Mouse (Mus musculus) limb, embryonic 15.5 days (tissue): ENCODE measurements around the gene Dop1b. TPM values are rescaled to one million over a fixed set of nuclear protein-coding genes. Genes with fewer than 3 reads are reported as not detected.

Experiments used
- ATAC-seq: fragments of 200-750 bp; cut with Nextera tagmentation; 2 replicates; pipeline ENCODE4 v1.8.0; 2017; ENCODE audit warnings: low read depth, moderate TSS enrichment; ENCODE audit not compliant: insufficient number of reproducible peaks, low FRiP score, low TSS enrichment
- H3K27ac ChIP-seq: fragments of 300-500 bp; sonication (generic); 2 replicates; pipeline ENCODE4 v1.5.1; 2015; ENCODE audit warnings: moderate library complexity, mild to moderate bottlenecking, inconsistent platforms
- H3K27me3 ChIP-seq: fragments of 300-500 bp; sonication (generic); 2 replicates; pipeline ENCODE4 v1.6.1; 2015; ENCODE audit warnings: inconsistent platforms
- H3K36me3 ChIP-seq: fragments of 300-500 bp; sonication (generic); 2 replicates; pipeline ENCODE4 v1.6.1; 2015; ENCODE audit warnings: inconsistent platforms
- H3K4me1 ChIP-seq: fragments of 300-500 bp; sonication (generic); 2 replicates; pipeline ENCODE4 v1.6.1; 2015; ENCODE audit warnings: inconsistent platforms
- H3K4me2 ChIP-seq: fragments of 300-500 bp; sonication (generic); 2 replicates; pipeline ENCODE4 v1.6.1; 2015; ENCODE audit warnings: mild to moderate bottlenecking, inconsistent platforms
- H3K4me3 ChIP-seq: fragments of 300-500 bp; sonication (generic); 2 replicates; pipeline ENCODE4 v1.5.1; 2015; ENCODE audit warnings: mild to moderate bottlenecking, inconsistent platforms
- H3K9ac ChIP-seq: fragments of 300-500 bp; sonication (generic); 2 replicates; pipeline ENCODE4 v1.6.1; 2015; ENCODE audit warnings: inconsistent platforms
- H3K9me3 ChIP-seq: fragments of 300-500 bp; sonication (generic); 2 replicates; pipeline ENCODE4 v1.6.1; 2016; ENCODE audit warnings: inconsistent platforms
- WGBS: fragments of 180-500 bp; shearing (Covaris S2); methylation state at CpG from one replicate; pipeline ENCODE4 v1.1.7; 2015; 5-methylcytosine and 5-hydroxymethylcytosine counted together
- polyA plus RNA-seq: library from polyadenylated mRNA; unstranded; fragments of >200 nt; fragmentation: Nextera tagmentation; extraction: Ambion mirVana; gene quantifications from 2 replicates; pipeline ENCODE4 v1.2.1, GENCODE M21; 2015

Dop1b gene
- polyA plus RNA-seq, 1 experiment from 2014 or later, result 15.0 TPM

DNA sequence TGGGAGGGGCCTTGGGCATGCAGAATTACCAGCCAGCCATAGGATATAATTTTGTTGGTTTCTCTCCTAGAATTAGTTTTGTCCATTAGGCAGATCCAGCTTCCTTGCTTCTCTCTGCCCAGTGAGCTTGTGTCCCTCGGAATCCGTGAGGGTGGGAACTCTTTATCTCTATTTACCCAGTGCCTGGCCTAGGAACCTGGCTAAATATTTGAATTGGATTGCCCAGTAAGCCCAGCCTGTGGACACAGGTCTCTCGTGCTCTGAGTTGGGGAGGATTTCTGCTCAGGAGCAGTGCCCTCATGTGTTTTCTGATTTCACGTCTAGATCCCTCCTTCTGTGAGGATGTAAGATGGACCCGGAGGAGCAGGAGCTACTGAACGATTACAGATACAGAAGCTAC is 4.1 kb downstream of the Dop1b start:
- no peaks in the 10 kb centered on the region for H3K9me3 ChIP-seq
- WGBS, result 90% methylated on average over 6 of the region's 6 CpGs
- 0 out of 2 replicates have a peak, but pooled peaks cover 5% of the 10 kb centered on the region for H3K27me3 ChIP-seq
- no peak overlapping the region for H3K4me2 ChIP-seq
- H3K4me3 ChIP-seq, result no peak overlapping the region
- H3K9ac ChIP-seq, result no peak overlapping the region
- peaks cover 4% of the 10 kb centered on the region; the same call in 1 of the 2 replicates for H3K36me3 ChIP-seq
- ATAC-seq, result no peak
- no peak overlapping the region for H3K27ac ChIP-seq
- H3K4me1 ChIP-seq, result peaks cover 14% of the 10 kb centered on the region

DNA sequence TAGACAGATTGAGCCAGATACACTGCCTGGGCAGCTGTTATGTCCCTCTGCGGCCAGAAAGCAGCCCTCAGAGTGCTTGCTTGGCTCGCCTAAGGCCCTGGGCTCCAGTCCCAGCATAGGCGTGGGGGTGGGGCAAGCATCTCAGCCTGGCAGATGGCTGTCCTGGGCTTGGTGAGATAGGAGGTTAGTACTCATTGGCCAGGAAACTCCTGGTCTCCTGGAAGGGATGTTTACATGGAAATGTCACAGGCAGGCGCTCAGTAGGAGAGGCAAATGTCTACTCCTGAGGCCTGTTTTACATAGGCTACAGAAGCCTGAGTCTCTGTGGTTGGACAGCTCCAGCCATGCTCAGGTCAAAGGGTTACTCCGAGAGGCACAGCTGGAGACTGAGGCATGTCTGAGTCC is 5.6 kb downstream of the Dop1b start:
- 0 out of 2 replicates have a peak, but pooled peaks cover 5% of the 10 kb centered on the region for H3K27me3 ChIP-seq
- peaks cover 4% of the 10 kb centered on the region; the same call in 1 of the 2 replicates for H3K36me3 ChIP-seq
- no peak overlapping the region for H3K4me3 ChIP-seq
- H3K9ac ChIP-seq, result no peak overlapping the region
- H3K27ac ChIP-seq, result no peak overlapping the region
- no peak for ATAC-seq
- H3K9me3 ChIP-seq, result no peaks in the 10 kb centered on the region
- WGBS, result 42% methylated on average over 5 of the region's 5 CpGs
- H3K4me1 ChIP-seq, result peaks cover 11% of the 10 kb centered on the region
- no peak overlapping the region for H3K4me2 ChIP-seq

DNA sequence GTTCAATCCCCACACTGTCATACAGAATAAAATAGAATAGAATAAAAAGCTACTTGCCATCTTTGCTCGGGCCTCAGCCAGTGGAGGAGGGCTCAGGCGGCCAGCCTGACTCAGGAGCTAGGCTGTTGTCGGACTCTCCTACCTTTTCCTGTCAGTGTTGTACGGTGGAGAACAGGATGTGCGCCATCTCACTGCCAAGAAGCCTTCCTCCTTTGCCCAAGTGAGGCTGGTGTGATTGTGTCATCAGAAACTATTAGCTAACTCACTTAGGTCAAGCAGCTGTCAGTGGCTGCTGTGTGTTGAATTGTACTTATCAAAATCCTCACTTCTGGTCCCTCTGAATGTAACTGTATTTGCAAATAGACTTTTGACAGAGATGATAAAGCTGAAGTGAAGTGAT is 10.1 kb downstream of the Dop1b start:
- H3K9ac ChIP-seq, result no peak overlapping the region
- 81% methylated on average over 5 of the region's 5 CpGs for WGBS
- no peaks in the 10 kb centered on the region for H3K9me3 ChIP-seq
- peaks cover 4% of the 10 kb centered on the region; the same call in 1 of the 2 replicates for H3K36me3 ChIP-seq
- ATAC-seq, result no peak
- H3K4me2 ChIP-seq, result no peak overlapping the region
- H3K27ac ChIP-seq, result no peak overlapping the region
- H3K4me1 ChIP-seq, result peaks cover 6% of the 10 kb centered on the region
- H3K4me3 ChIP-seq, result no peak overlapping the region
- no peaks in the 10 kb centered on the region for H3K27me3 ChIP-seq

DNA sequence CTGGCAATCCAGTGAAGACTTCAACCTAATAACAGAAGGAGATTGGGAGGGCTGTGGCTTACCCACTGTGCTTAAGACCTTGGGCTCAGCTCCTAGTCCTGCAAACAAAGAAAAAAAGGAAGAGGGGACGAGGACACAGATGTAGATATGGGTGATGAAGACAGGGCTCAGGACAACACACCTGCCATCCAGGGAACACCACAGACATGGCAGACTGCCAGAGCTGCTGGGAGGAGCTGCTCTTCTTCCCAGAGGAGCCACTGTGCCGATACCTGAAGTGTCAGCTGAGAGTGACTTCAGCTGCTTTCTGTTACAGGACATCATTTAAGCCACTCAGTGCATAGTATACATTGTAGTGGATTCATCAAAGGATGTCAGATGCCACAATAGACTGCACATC is 10.8 kb downstream of the Dop1b start:
- no peak overlapping the region for H3K9ac ChIP-seq
- 62% methylated on average over 2 of the region's 2 CpGs for WGBS
- ATAC-seq, result no peak

DNA sequence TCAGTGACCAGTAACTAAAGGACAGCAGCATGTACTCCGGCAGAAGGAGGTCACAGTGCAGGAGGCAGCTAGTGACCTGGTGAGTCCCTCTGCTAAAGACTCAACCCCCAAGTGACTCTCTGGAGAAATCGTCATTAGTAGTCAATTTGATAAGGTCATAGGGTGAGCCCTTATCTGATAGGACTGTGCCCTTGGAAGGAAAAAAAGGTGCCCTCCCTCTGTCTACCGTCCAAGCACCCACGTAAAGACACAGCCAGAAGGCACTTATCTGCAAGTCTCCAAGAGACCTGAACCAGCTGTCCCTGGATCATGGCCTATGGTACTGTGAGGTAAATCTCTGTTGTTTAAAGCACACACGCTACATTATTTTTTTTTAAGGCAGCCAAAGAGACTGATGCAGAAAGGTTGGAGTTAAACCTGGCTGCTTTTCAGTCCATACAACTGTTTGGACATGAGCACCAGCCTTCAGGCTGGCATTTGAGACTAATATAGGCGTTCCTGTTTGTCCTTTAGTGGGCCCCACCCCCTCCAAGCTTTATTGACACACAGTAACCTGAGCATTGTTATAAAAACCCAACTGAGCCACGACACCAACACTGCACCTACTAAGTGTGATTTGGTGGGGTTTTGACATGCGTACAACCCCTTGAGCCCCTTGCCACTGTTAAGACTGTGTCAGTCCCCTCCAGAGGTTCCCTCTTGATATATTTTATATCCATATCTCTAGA is 13.9 kb downstream of the Dop1b start:
- WGBS, result 61% methylated on average over 8 of the region's 8 CpGs
- no peak for ATAC-seq

More for the DNA sequence above, 10.8 kb downstream of the Dop1b start:
- H3K4me2 ChIP-seq, result no peak overlapping the region
- H3K9me3 ChIP-seq, result no peaks in the 10 kb centered on the region
- H3K4me3 ChIP-seq, result no peak overlapping the region
- H3K4me1 ChIP-seq, result peaks cover 6% of the 10 kb centered on the region
- H3K27ac ChIP-seq, result no peak overlapping the region
- H3K27me3 ChIP-seq, result no peaks in the 10 kb centered on the region
- no peaks in the 10 kb centered on the region; the same call in 1 of the 2 replicates for H3K36me3 ChIP-seq

DNA sequence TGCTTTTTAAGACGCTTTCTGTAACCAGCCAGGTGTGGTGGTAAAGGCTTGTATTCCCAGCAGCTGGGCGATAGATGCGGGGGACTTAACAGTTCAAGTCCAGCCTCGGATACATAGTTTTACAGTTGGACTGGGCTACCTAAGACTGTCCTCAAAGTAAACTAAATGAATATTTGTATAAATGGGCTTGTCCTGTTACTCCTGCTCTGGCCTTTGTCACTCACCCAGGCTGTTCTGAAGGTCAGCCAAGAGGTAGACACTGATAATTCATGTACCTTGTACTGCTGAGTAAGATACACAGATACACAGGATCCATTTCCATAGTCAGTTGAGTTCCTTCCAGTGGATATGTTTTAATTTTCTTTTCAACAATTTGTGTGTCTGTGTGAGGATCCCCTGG is 14.5 kb downstream of the Dop1b start:
- Histone ChIP-seq H3K27ac (no peak overlapping the region), H3K36me3 (0 out of 2 replicates have a peak, but pooled peaks cover 3% of the 10 kb centered on the region), H3K4me1 (peaks cover 20% of the 10 kb centered on the region), H3K4me3 (no peak overlapping the region), H3K9ac (no peak overlapping the region), H3K4me2 (no peak overlapping the region), H3K27me3 (no peaks in the 10 kb centered on the region), H3K9me3 (no peaks in the 10 kb centered on the region)
- no peak for ATAC-seq
- 72% methylated on average over 4 of the region's 4 CpGs for WGBS

More for the DNA sequence above, 13.9 kb downstream of the Dop1b start:
- no peaks in the 10 kb centered on the region for H3K9me3 ChIP-seq
- H3K27ac ChIP-seq, result no peak overlapping the region
- H3K4me2 ChIP-seq, result no peak overlapping the region
- H3K36me3 ChIP-seq, result 0 out of 2 replicates have a peak, but pooled peaks cover 3% of the 10 kb centered on the region
- H3K27me3 ChIP-seq, result no peaks in the 10 kb centered on the region
- H3K4me3 ChIP-seq, result no peak overlapping the region
- peaks cover 20% of the 10 kb centered on the region for H3K4me1 ChIP-seq
- no peak overlapping the region for H3K9ac ChIP-seq

DNA sequence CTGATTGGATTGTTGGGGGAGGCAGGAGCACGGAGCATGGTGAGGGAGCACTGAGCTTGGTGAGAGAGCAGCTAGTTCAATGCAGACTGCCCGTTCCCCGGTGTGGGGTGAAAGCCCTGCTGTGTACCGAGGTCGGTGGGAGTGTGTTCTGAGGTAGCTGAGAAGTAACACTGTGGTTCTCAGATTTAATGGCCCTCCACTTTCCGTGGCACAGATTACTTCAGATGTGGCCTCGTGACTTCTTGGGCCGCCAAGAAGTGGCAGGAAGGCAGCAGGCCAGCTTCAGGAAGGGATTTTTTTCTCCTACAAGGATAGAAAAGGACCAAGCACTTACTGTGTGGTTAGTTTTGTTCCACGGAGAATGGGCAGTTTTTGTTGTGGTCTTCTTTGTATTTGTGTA is 17.0 kb downstream of the Dop1b start:
- H3K4me3 ChIP-seq, result no peak overlapping the region
- 0 out of 2 replicates have a peak, but pooled peaks cover 3% of the 10 kb centered on the region for H3K36me3 ChIP-seq
- no peak overlapping the region for H3K4me2 ChIP-seq
- 67% methylated on average over 9 of the region's 9 CpGs for WGBS
- H3K4me1 ChIP-seq, result peaks cover 16% of the 10 kb centered on the region
- no peak for ATAC-seq
- H3K9me3 ChIP-seq, result no peaks in the 10 kb centered on the region
- no peak overlapping the region for H3K9ac ChIP-seq
- no peaks in the 10 kb centered on the region for H3K27me3 ChIP-seq
- no peak overlapping the region for H3K27ac ChIP-seq

DNA sequence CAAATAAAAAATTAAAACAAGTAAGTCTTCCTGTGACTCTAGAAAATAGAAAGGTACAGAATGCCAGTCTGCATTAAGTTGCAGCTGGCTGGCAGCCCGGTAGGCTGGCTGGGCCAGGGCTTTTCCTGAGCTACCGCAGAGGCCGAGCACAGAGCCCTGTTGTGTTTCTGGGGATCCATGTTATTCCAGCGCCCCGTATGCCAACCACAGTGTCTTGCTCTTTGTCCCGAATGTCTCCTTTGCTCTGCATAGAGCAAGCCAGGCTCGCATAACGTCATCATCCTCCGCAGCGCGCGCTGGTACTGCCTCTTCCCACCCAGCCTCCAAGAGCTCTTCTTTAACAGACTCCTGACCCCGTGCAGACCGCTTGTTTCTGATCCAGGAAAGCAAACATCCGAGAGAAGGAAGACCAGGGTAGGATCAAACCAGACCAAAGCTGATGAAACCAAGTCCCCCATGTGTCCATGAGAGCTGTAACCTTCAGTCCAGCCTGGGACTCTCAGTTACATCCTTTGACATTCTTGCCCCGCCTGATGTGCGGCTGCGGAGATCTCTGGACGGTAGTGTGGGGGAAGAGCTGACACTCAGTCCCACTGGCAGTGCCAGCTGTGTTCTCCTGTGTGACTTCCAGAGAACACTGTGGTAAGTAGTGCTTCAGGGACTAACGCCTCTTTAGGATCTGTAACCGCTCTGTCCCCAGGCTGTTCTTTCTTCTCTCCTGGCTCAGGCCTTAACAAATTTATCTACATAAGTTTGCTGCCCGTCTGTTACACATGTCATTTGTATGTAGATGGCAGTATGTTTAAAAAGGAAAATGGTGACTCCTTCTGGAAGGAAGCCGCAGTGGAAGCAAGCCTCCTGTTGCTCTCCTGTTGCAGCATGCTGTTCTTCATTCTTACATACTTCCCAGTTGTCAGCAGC is 18.4 kb downstream of the Dop1b start:
- ATAC-seq, result no peak
- Histone ChIP-seq H3K4me2 (no peak overlapping the region), H3K4me3 (no peak overlapping the region), H3K27ac (peak overlapping the region; percentile 59), H3K4me1 (peaks cover 17% of the 10 kb centered on the region), H3K36me3 (0 out of 2 replicates have a peak, but pooled peaks cover 3% of the 10 kb centered on the region), H3K9me3 (no peaks in the 10 kb centered on the region), H3K9ac (no peak overlapping the region), H3K27me3 (no peaks in the 10 kb centered on the region)
- 72% methylated on average over 23 of the region's 23 CpGs for WGBS

DNA sequence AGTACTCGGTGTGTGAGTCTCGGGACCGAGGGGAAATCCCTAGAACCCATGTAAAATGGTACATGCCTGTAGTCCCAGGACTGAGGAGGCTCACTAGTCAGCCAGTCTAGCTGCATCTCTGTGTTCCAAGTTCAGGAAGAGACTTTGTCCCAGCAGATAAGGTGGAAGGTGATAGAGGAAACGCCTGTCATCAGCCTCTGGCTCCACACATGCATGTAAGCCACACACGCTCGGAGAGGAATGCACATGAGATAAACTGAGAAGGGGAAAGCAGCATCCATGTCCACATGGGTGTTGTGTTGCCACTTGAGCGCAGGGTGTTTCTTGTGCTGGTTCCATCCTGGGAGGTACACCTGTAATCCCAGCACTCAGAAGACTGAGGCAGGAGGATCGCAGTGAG is 19.6 kb downstream of the Dop1b start:
- Histone ChIP-seq H3K9ac (no peak overlapping the region), H3K27ac (no peak overlapping the region), H3K4me1 (peaks cover 17% of the 10 kb centered on the region), H3K4me3 (no peak overlapping the region), H3K36me3 (0 out of 2 replicates have a peak, but pooled peaks cover 3% of the 10 kb centered on the region), H3K27me3 (no peaks in the 10 kb centered on the region), H3K9me3 (no peaks in the 10 kb centered on the region), H3K4me2 (no peak overlapping the region)
- 80% methylated on average over 8 of the region's 8 CpGs for WGBS
- ATAC-seq, result no peak

DNA sequence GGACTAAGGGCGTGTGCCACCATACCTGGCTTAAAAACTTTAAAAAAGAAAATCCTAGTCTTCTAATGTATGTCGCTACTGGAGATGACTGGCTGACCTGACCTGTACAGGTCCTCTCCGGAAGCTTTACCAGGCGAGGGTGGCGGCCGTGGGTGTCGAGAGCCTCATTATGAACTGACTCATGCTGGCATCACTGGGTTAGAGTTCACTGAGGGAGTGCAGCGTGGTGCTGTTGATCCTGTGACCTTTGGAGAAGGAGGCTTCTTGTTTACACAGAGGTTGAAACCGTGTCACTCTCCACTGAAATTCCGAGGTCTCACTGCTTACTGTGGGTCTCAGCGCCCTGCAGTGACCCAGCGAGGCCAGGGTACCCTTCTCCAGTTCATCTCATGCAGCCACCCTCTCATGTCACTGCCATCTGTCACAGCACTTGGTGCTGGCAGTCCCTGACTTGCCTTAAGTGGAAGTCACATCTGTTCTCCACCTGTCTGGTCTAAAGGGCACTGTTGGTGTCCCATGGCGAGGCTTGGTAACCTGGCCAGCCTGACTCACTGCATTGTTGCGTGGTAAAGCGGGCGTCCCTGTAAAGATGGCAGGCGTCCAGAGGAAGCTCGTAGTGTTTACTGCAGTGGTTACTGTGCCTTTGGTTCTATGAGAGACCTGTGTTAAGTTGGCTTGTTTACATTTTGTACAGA is 21.3 kb downstream of the Dop1b start:
- H3K4me1 ChIP-seq, result peaks cover 17% of the 10 kb centered on the region
- H3K9ac ChIP-seq, result no peak overlapping the region
- no peak overlapping the region for H3K4me3 ChIP-seq
- ATAC-seq, result no peak; the same call in 1 of the 2 replicates
- H3K4me2 ChIP-seq, result no peak overlapping the region
- no peak overlapping the region for H3K27ac ChIP-seq
- H3K27me3 ChIP-seq, result no peaks in the 10 kb centered on the region
- WGBS, result 68% methylated on average over 18 of the region's 18 CpGs
- no peaks in the 10 kb centered on the region for H3K9me3 ChIP-seq
- H3K36me3 ChIP-seq, result 0 out of 2 replicates have a peak, but pooled peaks cover 3% of the 10 kb centered on the region

DNA sequence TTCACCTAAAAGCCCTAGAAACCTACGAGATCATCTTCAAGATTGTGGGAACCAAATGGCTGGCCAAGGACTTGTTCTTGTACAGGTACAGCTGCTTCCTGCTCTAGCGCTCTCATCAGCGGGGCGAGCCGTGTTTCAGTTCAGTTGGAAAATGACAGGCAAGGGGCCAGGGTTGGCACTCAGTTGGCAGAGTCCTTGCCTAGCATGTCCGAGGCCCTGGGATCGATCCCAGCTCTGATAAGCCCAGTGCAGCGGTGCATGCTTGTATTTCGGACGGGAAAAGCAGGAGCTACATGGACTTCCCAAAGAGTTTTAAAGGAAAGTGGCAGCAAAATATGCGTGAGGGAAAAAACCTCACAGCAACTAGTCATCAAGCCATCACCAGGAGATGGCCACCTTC is 27.5 kb downstream of the Dop1b start:
- Histone ChIP-seq H3K36me3 (peaks cover 11% of the 10 kb centered on the region; the same call in 1 of the 2 replicates), H3K9me3 (no peaks in the 10 kb centered on the region), H3K27ac (no peak overlapping the region), H3K9ac (no peak overlapping the region), H3K4me2 (no peak overlapping the region), H3K4me1 (no peaks in the 10 kb centered on the region), H3K27me3 (no peaks in the 10 kb centered on the region), H3K4me3 (no peak overlapping the region)
- ATAC-seq, result no peak
- 89% methylated on average over 11 of the region's 11 CpGs for WGBS
